Mouse (Mus musculus) limb, embryonic 14.5 days (tissue): ENCODE data around the gene Atg5. TPM values are rescaled to one million over a fixed set of nuclear protein-coding genes. Genes with fewer than 3 reads are reported as not detected.

Experiments
- ATAC-seq: fragments of 200-750 bp; cut with Nextera tagmentation; 2 replicates; pipeline ENCODE4 v1.8.0; 2017; ENCODE audit warnings: low read depth, moderate number of reproducible peaks, moderate TSS enrichment; ENCODE audit not compliant: low FRiP score
- DNase-seq: peaks from one replicate; pipeline ENCODE4 v3.0.0-alpha.2; 2015; ENCODE audit warnings: low spot score
- H3K27ac ChIP-seq: fragments of 300-500 bp; sonication (generic); replicated peaks from 2 replicates; pipeline ENCODE4 v1.5.1; 2014; ENCODE audit warnings: low read depth, mild to moderate bottlenecking, low read length, moderate library complexity, mixed read lengths
- H3K27me3 ChIP-seq: fragments of 300-500 bp; sonication (generic); 2 replicates; pipeline ENCODE4 v1.6.1; 2014; ENCODE audit warnings: low read length, mixed read lengths; ENCODE audit not compliant: control insufficient read depth, insufficient read depth
- H3K36me3 ChIP-seq: fragments of 300-500 bp; sonication (generic); 2 replicates; pipeline ENCODE4 v1.6.1; 2014; ENCODE audit warnings: mild to moderate bottlenecking, low read length, moderate library complexity, mixed read lengths; ENCODE audit not compliant: control insufficient read depth, insufficient read depth
- H3K4me1 ChIP-seq: fragments of 300-500 bp; sonication (generic); 2 replicates; pipeline ENCODE4 v1.6.1; 2014; ENCODE audit warnings: antibody characterized with exemption, low read length, mixed read lengths; ENCODE audit not compliant: control insufficient read depth, insufficient read depth
- H3K4me2 ChIP-seq: fragments of 300-500 bp; sonication (generic); replicated peaks from 2 replicates; pipeline ENCODE4 v1.6.1; 2014; ENCODE audit warnings: low read depth, mild to moderate bottlenecking, low read length, moderate library complexity; ENCODE audit not compliant: severe bottlenecking
- H3K4me3 ChIP-seq: fragments of 300-500 bp; sonication (generic); replicated peaks from 2 replicates; pipeline ENCODE4 v1.5.1; 2014; ENCODE audit warnings: low read length
- H3K9ac ChIP-seq: fragments of 300-500 bp; sonication (generic); 2 replicates; pipeline ENCODE4 v1.6.1; 2014; ENCODE audit warnings: mild to moderate bottlenecking, low read depth, low read length, moderate library complexity; ENCODE audit not compliant: severe bottlenecking
- H3K9me3 ChIP-seq: fragments of 300-500 bp; sonication (generic); 2 replicates; pipeline ENCODE4 v1.6.1; 2016; ENCODE audit warnings: low read length; ENCODE audit not compliant: control insufficient read depth
- POLR2A ChIP-seq: fragments of 200-500 bp; IDR thresholded peaks from 2 replicates; pipeline ENCODE4 v1.8.0; 2012; ENCODE audit warnings: inconsistent platforms, mild to moderate bottlenecking, moderate library complexity, borderline replicate concordance; ENCODE audit not compliant: insufficient read depth, insufficient read length; ENCODE audit errors: extremely low read depth
- WGBS: fragments of 180-500 bp; shearing (Covaris S2); extraction: QIAGEN DNeasy Blood & Tissue Kit; methylation state at CpG from one replicate; pipeline ENCODE4 v1.1.7; 2014; 5-methylcytosine and 5-hydroxymethylcytosine counted together
- polyA plus RNA-seq, 2 experiments: library from polyadenylated mRNA; depleted of rRNA in 1 of 2; stranded (reverse) in 1 of 2; unstranded in 1 of 2; fragments of >200 nt; fragmentation: Nextera tagmentation in 1 of 2; extraction: Ambion mirVana in 1 of 2; gene quantifications; 2 replicates each; pipeline versions ENCODE4 v1.2.1 to v1.2.3; 2012 to 2014

Gene Atg5
- polyA plus RNA-seq, 2 experiments = 21.2 to 55.1 TPM

DNA sequence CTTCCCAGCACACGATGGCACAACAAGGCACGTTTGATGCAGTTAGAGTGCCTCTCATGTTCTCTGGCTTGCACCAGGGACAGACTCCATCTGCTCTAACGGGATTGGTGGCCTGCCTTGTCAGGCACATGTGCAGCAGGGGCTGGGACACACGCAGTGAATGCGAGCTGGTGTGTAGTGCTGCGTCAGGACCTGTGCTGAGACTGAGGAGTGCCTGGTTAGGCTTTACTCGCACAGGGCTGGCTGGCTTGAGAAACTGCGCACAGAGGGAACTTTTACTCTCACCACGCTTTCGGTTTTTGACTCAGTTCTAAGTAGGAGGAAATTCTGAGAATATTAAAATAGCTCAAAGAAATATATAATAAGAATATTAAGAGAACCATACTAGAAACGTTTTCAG lies 92.5 kb downstream of the Atg5 start:
- H3K27ac ChIP-seq = no peak overlapping the region
- WGBS = 56% methylated on average over 11 of the region's 11 CpGs
- H3K9ac ChIP-seq = no peak overlapping the region
- no peak for ATAC-seq
- H3K4me3 ChIP-seq = no peak overlapping the region
- no peak for TF ChIP-seq POLR2A
- H3K4me2 ChIP-seq = no peak overlapping the region
- no peaks in the 10 kb centered on the region for H3K9me3 ChIP-seq
- H3K36me3 ChIP-seq = 0 out of 2 replicates have a peak, but pooled peaks cover 3% of the 10 kb centered on the region
- no peak for DNase-seq
- H3K27me3 ChIP-seq = no peaks in the 10 kb centered on the region
- H3K4me1 ChIP-seq = peaks cover 5% of the 10 kb centered on the region; the same call in 1 of the 2 replicates

- Histone ChIP-seq H3K4me3 (no peak overlapping the region), H3K4me1 (0 out of 2 replicates have a peak, but pooled peaks cover 1% of the 10 kb centered on the region), H3K9ac (no peak overlapping the region), H3K9me3 (no peaks in the 10 kb centered on the region), H3K27me3 (no peaks in the 10 kb centered on the region), H3K36me3 (0 out of 2 replicates have a peak, but pooled peaks cover 3% of the 10 kb centered on the region), H3K27ac (no peak overlapping the region), H3K4me2 (no peak overlapping the region)
- TF ChIP-seq POLR2A = no peak
- 62% methylated on average over 5 of the region's 5 CpGs for WGBS
- no peak for ATAC-seq
- no peak for DNase-seq
Observed at GRCm38 (mm10) chr10:44362435-44362834, 94.3 kb downstream of the Atg5 start.

GRCm38 (mm10) chr10:44362846-44363245 lies 94.7 kb downstream of the Atg5 start:
- Histone ChIP-seq H3K27ac (no peak overlapping the region), H3K4me1 (no peaks in the 10 kb centered on the region), H3K27me3 (no peaks in the 10 kb centered on the region), H3K9me3 (no peaks in the 10 kb centered on the region), H3K4me3 (no peak overlapping the region), H3K4me2 (no peak overlapping the region), H3K9ac (no peak overlapping the region), H3K36me3 (0 out of 2 replicates have a peak, but pooled peaks cover 3% of the 10 kb centered on the region)
- ATAC-seq (no peak), DNase-seq (no peak)
- no peak for TF ChIP-seq POLR2A
- WGBS = 81% methylated on average over 9 of the region's 9 CpGs

- Histone ChIP-seq H3K27ac (no peak overlapping the region), H3K9ac (no peak overlapping the region)
- ATAC-seq = no peak
Observed at GRCm38 (mm10) chr10:44366186-44366585, 98.0 kb downstream of the Atg5 start.

DNA sequence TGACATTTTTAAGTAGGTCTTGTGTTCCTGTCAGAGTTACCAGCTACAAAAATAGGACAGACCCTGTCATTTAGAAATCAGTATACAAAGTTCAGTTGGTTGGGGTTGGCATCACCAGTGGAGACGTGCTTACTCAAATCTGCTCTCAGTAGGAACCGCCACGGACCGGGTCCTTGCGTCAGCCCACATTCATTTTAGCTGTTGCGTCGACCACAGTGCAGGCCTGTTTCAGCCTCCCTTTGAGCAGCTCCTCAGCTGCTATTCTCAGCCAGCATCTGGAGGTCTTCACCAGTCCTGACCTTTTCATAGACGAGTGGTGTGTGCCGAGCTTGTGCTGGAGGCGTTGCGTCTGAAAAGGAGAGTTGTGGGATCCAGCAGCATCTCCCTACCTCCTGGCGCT lies 98.9 kb downstream of the Atg5 start:
- DNase-seq (no peak), ATAC-seq (no peak)
- Histone ChIP-seq H3K27me3 (no peaks in the 10 kb centered on the region), H3K36me3 (0 out of 2 replicates have a peak, but pooled peaks cover 3% of the 10 kb centered on the region), H3K4me1 (no peaks in the 10 kb centered on the region), H3K4me2 (no peak overlapping the region), H3K4me3 (no peak overlapping the region), H3K9me3 (no peaks in the 10 kb centered on the region), H3K9ac (no peak overlapping the region), H3K27ac (no peak overlapping the region)
- TF ChIP-seq POLR2A = no peak
- 75% methylated on average over 12 of the region's 12 CpGs for WGBS

More at GRCm38 (mm10) chr10:44366186-44366585, 98.0 kb downstream of the Atg5 start:
- H3K27me3 ChIP-seq = no peaks in the 10 kb centered on the region
- TF ChIP-seq POLR2A = no peak
- no peak for DNase-seq
- 87% methylated on average over 2 of the region's 2 CpGs for WGBS
- no peak overlapping the region for H3K4me3 ChIP-seq
- H3K36me3 ChIP-seq = 0 out of 2 replicates have a peak, but pooled peaks cover 3% of the 10 kb centered on the region
- no peaks in the 10 kb centered on the region for H3K4me1 ChIP-seq
- H3K4me2 ChIP-seq = no peak overlapping the region
- no peaks in the 10 kb centered on the region for H3K9me3 ChIP-seq

DNA sequence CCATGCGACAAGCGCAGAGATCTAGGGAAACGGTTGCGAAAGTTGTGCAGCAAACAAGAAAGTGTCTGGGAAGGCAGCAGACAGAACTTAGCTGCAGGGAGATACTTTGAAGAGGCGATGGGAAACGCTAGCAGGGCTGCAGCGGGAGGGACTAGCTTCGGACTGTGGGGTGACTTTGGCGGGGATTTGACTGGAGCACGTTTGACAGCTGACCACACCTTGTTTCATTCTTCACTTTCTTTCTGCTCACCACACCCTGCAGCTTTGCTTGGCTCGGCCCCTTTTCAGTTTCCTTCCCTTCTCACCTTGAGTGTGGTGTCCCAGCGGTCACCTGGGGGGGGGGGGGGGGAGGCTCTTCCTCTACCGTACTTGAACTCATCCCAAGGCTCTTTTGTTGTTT lies 100.4 kb downstream of the Atg5 start:
- no peaks in the 10 kb centered on the region for H3K27me3 ChIP-seq
- WGBS = 64% methylated on average over 12 of the region's 13 CpGs
- no peak overlapping the region for H3K4me2 ChIP-seq
- H3K4me1 ChIP-seq = no peaks in the 10 kb centered on the region
- H3K9ac ChIP-seq = no peak overlapping the region
- TF ChIP-seq POLR2A = no peak
- DNase-seq (no peak), ATAC-seq (no peak)
- no peaks in the 10 kb centered on the region for H3K9me3 ChIP-seq
- H3K36me3 ChIP-seq = no peaks in the 10 kb centered on the region
- no peak overlapping the region for H3K4me3 ChIP-seq
- H3K27ac ChIP-seq = no peak overlapping the region
